Mouse (Mus musculus): ENCODE data around the gene Eid1. TPM values are rescaled to one million over a fixed set of nuclear protein-coding genes. Genes with fewer than 3 reads are reported as not detected.

Gene Eid1
- polyA plus RNA-seq, 1 experiment from 2014 or later = 128 TPM

DNA sequence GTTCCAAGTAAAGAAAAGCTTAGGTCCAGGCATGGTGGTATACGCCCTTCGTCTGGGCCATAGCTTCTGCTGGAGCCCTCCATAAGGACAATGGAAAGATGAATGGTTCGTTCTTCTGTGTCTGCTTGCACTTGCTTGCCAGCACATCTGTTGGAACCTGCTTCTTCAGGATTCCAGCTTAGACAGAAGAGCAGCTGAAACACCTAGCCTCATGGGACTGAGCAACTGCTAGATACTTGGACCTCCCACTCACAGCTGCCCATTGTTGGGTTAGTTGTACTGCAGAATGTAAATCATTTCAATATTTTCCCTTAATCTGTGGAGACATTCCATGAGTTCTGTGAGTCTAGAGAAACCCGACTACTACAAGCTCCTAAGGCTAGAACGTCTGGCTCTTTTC is 22.9 kb upstream of the Eid1 start:
- Histone ChIP-seq H3K27me3 (ENCODE audit: control insufficient read depth, insufficient read depth, low read length) (no peaks in the 10 kb centered on the region), H3K9me3 (replicated peaks; ENCODE audit: control insufficient read depth, low read length) (no peaks in the 10 kb centered on the region), H3K4me3 (ENCODE audit: low read length) (no peak overlapping the region), H3K4me2 (ENCODE audit: low read depth, low read length) (no peak overlapping the region), H3K4me1 (ENCODE audit: control insufficient read depth, insufficient read depth, low read length) (no peaks in the 10 kb centered on the region), H3K27ac (ENCODE audit: low read length) (no peak overlapping the region), H3K36me3 (ENCODE audit: control insufficient read depth, insufficient read depth) (no peaks in the 10 kb centered on the region), H3K9ac (ENCODE audit: low read length) (no peak overlapping the region)
- no peak for ATAC-seq (replicated peaks; ENCODE audit: extremely low read depth, insufficient read depth, low FRiP score)
- 89% methylated on average over 5 of the region's 5 CpGs for WGBS

GRCm38 (mm10) chr2:125650742-125651352 is 22.0 kb upstream of the Eid1 start:
- Histone ChIP-seq H3K9ac (ENCODE audit: low read length) (no peak overlapping the region), H3K36me3 (ENCODE audit: control insufficient read depth, insufficient read depth) (no peaks in the 10 kb centered on the region), H3K27ac (ENCODE audit: low read length) (no peak overlapping the region), H3K4me3 (ENCODE audit: low read length) (no peak overlapping the region), H3K4me1 (ENCODE audit: control insufficient read depth, insufficient read depth, low read length) (no peaks in the 10 kb centered on the region), H3K9me3 (replicated peaks; ENCODE audit: control insufficient read depth, low read length) (no peaks in the 10 kb centered on the region), H3K4me2 (ENCODE audit: low read depth, low read length) (no peak overlapping the region), H3K27me3 (ENCODE audit: control insufficient read depth, insufficient read depth, low read length) (no peaks in the 10 kb centered on the region)
- 84% methylated on average over 14 of the region's 14 CpGs for WGBS
- ATAC-seq (replicated peaks; ENCODE audit: extremely low read depth, insufficient read depth, low FRiP score) = no peak

DNA sequence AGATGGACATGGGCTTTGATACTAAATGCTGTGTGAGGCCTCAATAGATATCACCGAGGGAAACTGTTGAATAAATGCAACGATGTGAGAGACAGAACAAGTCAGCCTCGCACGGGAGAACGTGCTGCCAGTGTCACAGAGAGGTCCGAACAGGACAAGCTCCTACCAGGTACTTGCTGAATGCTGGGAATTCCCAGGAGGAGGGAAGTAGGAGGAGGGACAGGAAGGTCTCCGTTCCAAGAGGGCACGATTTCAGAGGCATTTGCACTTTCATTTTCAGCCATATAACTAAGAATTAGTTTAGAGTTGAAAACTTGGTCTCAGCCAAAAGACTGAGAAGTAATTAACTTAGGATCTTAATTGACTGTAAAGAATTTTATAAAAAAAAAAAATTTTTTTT is 21.3 kb upstream of the Eid1 start:
- 76% methylated on average over 8 of the region's 8 CpGs for WGBS
- Histone ChIP-seq H3K4me1 (ENCODE audit: control insufficient read depth, insufficient read depth, low read length) (no peaks in the 10 kb centered on the region), H3K36me3 (ENCODE audit: control insufficient read depth, insufficient read depth) (no peaks in the 10 kb centered on the region), H3K4me3 (ENCODE audit: low read length) (no peak overlapping the region), H3K27ac (ENCODE audit: low read length) (no peak overlapping the region), H3K9ac (ENCODE audit: low read length) (no peak overlapping the region), H3K9me3 (replicated peaks; ENCODE audit: control insufficient read depth, low read length) (no peaks in the 10 kb centered on the region), H3K4me2 (ENCODE audit: low read depth, low read length) (no peak overlapping the region), H3K27me3 (ENCODE audit: control insufficient read depth, insufficient read depth, low read length) (no peaks in the 10 kb centered on the region)
- ATAC-seq (replicated peaks; ENCODE audit: extremely low read depth, insufficient read depth, low FRiP score) = no peak

DNA sequence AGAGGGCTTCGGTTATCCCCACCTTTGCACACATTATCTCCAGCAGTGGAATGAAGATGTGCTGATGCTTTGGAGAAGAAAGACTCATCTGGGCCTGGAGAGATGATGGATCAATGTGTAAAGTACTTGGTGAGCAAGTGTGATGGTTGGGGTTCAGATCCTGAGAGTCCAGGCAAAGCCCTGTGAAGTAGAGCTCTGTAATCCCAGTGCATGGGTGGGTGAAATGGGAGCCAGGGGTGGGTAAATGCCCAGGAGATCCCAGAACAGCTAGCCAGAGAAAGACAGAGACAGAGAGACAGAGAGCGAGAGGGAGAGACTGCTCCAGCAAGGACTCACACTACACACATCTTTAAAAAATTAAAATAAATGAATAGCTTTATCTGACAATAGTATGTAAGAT is 19.6 kb upstream of the Eid1 start:
- ATAC-seq (replicated peaks; ENCODE audit: extremely low read depth, insufficient read depth, low FRiP score) = no peak
- Histone ChIP-seq H3K4me2 (ENCODE audit: low read depth, low read length) (no peak overlapping the region), H3K4me3 (ENCODE audit: low read length) (no peak overlapping the region), H3K27ac (ENCODE audit: low read length) (no peak overlapping the region), H3K9me3 (replicated peaks; ENCODE audit: control insufficient read depth, low read length) (no peaks in the 10 kb centered on the region), H3K27me3 (ENCODE audit: control insufficient read depth, insufficient read depth, low read length) (no peaks in the 10 kb centered on the region), H3K4me1 (ENCODE audit: control insufficient read depth, insufficient read depth, low read length) (no peaks in the 10 kb centered on the region), H3K9ac (ENCODE audit: low read length) (no peak overlapping the region), H3K36me3 (ENCODE audit: control insufficient read depth, insufficient read depth) (no peaks in the 10 kb centered on the region)
- 93% methylated on average over 2 of the region's 2 CpGs for WGBS

- Histone ChIP-seq H3K27me3 (ENCODE audit: control insufficient read depth, insufficient read depth, low read length) (no peaks in the 10 kb centered on the region), H3K27ac (ENCODE audit: low read length) (no peak overlapping the region), H3K4me2 (ENCODE audit: low read depth, low read length) (no peak overlapping the region), H3K9ac (ENCODE audit: low read length) (no peak overlapping the region), H3K36me3 (ENCODE audit: control insufficient read depth, insufficient read depth) (no peaks in the 10 kb centered on the region), H3K4me1 (ENCODE audit: control insufficient read depth, insufficient read depth, low read length) (no peaks in the 10 kb centered on the region), H3K9me3 (replicated peaks; ENCODE audit: control insufficient read depth, low read length) (no peaks in the 10 kb centered on the region), H3K4me3 (ENCODE audit: low read length) (no peak overlapping the region)
- 86% methylated on average over 9 of the region's 9 CpGs for WGBS
- ATAC-seq (replicated peaks; ENCODE audit: extremely low read depth, insufficient read depth, low FRiP score) = no peak
These were observed 17.5 kb upstream of the Eid1 start for GRCm38 (mm10) chr2:125655391-125655790.

- Histone ChIP-seq H3K4me3 (ENCODE audit: low read length) (peak overlapping the region; percentile 49), H3K27me3 (ENCODE audit: control insufficient read depth, insufficient read depth, low read length) (no peaks in the 10 kb centered on the region), H3K4me1 (ENCODE audit: control insufficient read depth, insufficient read depth, low read length) (0 out of 2 replicates have a peak, but pooled peaks cover 2% of the 10 kb centered on the region), H3K9me3 (replicated peaks; ENCODE audit: control insufficient read depth, low read length) (no peaks in the 10 kb centered on the region), H3K9ac (ENCODE audit: low read length) (peak overlapping the region; percentile 63), H3K27ac (ENCODE audit: low read length) (no peak overlapping the region), H3K4me2 (ENCODE audit: low read depth, low read length) (peak overlapping the region; percentile 74), H3K36me3 (ENCODE audit: control insufficient read depth, insufficient read depth) (no peaks in the 10 kb centered on the region)
- WGBS = 11% methylated on average over 10 of the region's 10 CpGs
- ATAC-seq (replicated peaks; ENCODE audit: extremely low read depth, insufficient read depth, low FRiP score) = peak; percentile 63
These were observed 12.9 kb upstream of the Eid1 start for GRCm38 (mm10) chr2:125659823-125660536.

DNA sequence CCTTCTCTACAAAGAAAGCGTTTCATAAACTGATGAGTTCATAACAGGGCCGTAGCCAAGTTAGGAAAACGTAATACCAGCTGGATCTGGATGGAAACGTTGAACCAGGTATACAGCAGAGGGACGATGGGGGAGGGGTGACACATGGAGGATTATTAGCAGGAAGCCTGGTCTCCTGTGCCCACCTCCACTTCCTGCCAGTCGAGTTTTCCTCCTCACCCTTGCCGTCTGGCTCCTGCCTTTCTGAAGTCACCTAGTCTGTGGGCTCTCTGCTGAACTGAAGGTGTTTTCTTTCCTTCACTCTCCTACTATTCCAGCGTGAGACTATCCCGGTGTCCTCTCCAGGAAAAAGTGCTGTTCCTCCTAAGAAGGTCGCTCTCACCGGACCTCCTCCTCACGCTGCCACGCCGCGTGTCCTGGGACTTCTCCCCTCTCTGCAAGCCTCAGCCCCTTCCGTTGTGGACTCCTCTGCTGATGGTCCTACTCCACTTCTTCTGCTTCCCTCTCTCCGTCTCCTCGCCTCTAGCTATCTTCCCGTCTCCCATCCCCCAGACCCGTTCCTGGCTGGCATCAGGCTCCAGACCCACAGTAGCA is 12.3 kb upstream of the Eid1 start:
- Histone ChIP-seq H3K36me3 (ENCODE audit: control insufficient read depth, insufficient read depth) (no peaks in the 10 kb centered on the region), H3K9ac (ENCODE audit: low read length) (peak overlapping the region; percentile 63), H3K4me1 (ENCODE audit: control insufficient read depth, insufficient read depth, low read length) (0 out of 2 replicates have a peak, but pooled peaks cover 2% of the 10 kb centered on the region), H3K4me3 (ENCODE audit: low read length) (peak overlapping the region; percentile 49), H3K9me3 (replicated peaks; ENCODE audit: control insufficient read depth, low read length) (no peaks in the 10 kb centered on the region), H3K4me2 (ENCODE audit: low read depth, low read length) (peak overlapping the region; percentile 74), H3K27ac (ENCODE audit: low read length) (no peak overlapping the region), H3K27me3 (ENCODE audit: control insufficient read depth, insufficient read depth, low read length) (no peaks in the 10 kb centered on the region)
- WGBS = 26% methylated on average over 20 of the region's 20 CpGs
- ATAC-seq (replicated peaks; ENCODE audit: extremely low read depth, insufficient read depth, low FRiP score) = 0 out of 2 replicates have a peak, but pooled peaks have one; percentile 54

DNA sequence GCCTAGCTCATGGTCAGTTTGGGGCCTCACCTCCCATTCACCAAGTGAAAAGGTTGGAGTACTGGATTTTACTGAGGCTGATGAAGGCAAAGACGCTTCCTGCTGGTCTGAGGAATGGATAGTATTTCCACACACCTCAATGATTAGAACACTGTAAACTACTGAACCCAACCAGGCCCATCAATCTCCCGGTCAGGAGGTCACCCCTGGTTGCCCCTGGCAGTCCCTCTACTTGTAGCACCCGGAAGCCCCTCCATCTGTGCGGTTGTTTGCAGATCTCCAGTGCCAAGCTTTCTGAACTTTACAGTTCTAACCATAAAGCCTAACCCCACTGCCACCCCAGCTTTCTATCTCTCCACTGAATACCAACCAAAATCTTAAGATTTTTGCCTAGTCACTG is 11.7 kb upstream of the Eid1 start:
- ATAC-seq (replicated peaks; ENCODE audit: extremely low read depth, insufficient read depth, low FRiP score) = no peak

DNA sequence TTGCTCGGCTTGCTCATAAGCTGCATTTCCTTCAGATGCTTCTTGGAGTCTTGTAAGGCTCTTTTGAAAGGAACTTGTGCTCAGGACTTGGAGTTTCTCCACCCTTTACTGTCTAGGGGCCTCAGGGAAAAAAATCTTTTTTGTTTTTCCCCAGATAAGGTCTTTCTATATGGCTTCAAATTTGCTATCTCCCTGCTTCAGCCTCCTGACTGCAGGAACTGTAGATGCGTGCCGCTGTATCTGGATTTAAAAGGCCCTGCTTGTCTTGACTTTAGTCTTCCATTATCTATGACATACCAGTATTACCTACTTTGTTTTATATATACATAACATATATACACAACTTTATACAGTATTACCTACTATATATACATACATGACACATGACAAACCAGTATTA is 10.4 kb upstream of the Eid1 start:
- ATAC-seq (replicated peaks; ENCODE audit: extremely low read depth, insufficient read depth, low FRiP score) = no peak
- 0 out of 2 replicates have a peak, but pooled peaks cover 7% of the 10 kb centered on the region for H3K4me1 ChIP-seq (ENCODE audit: control insufficient read depth, insufficient read depth, low read length)
- H3K27ac ChIP-seq (ENCODE audit: low read length) = no peak overlapping the region
- H3K9ac ChIP-seq (ENCODE audit: low read length) = no peak overlapping the region
- no peaks in the 10 kb centered on the region for H3K9me3 ChIP-seq (replicated peaks; ENCODE audit: control insufficient read depth, low read length)
- H3K4me2 ChIP-seq (ENCODE audit: low read depth, low read length) = no peak overlapping the region
- H3K27me3 ChIP-seq (ENCODE audit: control insufficient read depth, insufficient read depth, low read length) = no peaks in the 10 kb centered on the region
- H3K4me3 ChIP-seq (ENCODE audit: low read length) = no peak overlapping the region
- 77% methylated on average over 3 of the region's 3 CpGs for WGBS
- H3K36me3 ChIP-seq (ENCODE audit: control insufficient read depth, insufficient read depth) = no peaks in the 10 kb centered on the region

More for the DNA sequence above, 11.7 kb upstream of the Eid1 start:
- no peaks in the 10 kb centered on the region for H3K36me3 ChIP-seq (ENCODE audit: control insufficient read depth, insufficient read depth)
- H3K4me1 ChIP-seq (ENCODE audit: control insufficient read depth, insufficient read depth, low read length) = 0 out of 2 replicates have a peak, but pooled peaks cover 2% of the 10 kb centered on the region
- H3K9me3 ChIP-seq (replicated peaks; ENCODE audit: control insufficient read depth, low read length) = no peaks in the 10 kb centered on the region
- H3K4me3 ChIP-seq (ENCODE audit: low read length) = peak overlapping the region; percentile 49; the same call in 1 of the 2 replicates
- no peak overlapping the region for H3K27ac ChIP-seq (ENCODE audit: low read length)
- H3K9ac ChIP-seq (ENCODE audit: low read length) = peak overlapping the region; percentile 63; the same call in 1 of the 2 replicates
- peak overlapping the region; percentile 74 for H3K4me2 ChIP-seq (ENCODE audit: low read depth, low read length)
- no peaks in the 10 kb centered on the region for H3K27me3 ChIP-seq (ENCODE audit: control insufficient read depth, insufficient read depth, low read length)
- 69% methylated on average over 4 of the region's 4 CpGs for whole genome bisulfite sequencing

All from heart, embryonic 16.5 days (tissue).